Mouse (Mus musculus): ENCODE measurements at regions not wholly inside any gene's neighbourhood (a gene's known extent, or its start where the extent isn't known, plus 50 kb on each side); places are given as distances from the start of the nearest gene placed in this dataset.

- H3K4me3 ChIP-seq (ENCODE audit: low read depth, low read length): no peak overlapping the region
- H3K4me1 ChIP-seq (ENCODE audit: control insufficient read depth, insufficient read depth, insufficient read length, low read length): no peaks in the 10 kb centered on the region
- TF ChIP-seq CTCF (IDR thresholded peaks at IDR 0.05; ENCODE audit: extremely low read depth, insufficient read length, insufficient replicate concordance, low read depth, low read length): no peak
- whole genome bisulfite sequencing: 27% methylated on average over 5 of the region's 5 CpGs
- no peaks in the 10 kb centered on the region for H3K36me3 ChIP-seq (ENCODE audit: control insufficient read depth, insufficient read depth, low read length)
- no peak overlapping the region for H3K27ac ChIP-seq (ENCODE audit: insufficient read depth, low read depth, low read length)
- H3K27me3 ChIP-seq (ENCODE audit: control insufficient read depth, insufficient read depth, low read length): no peaks in the 10 kb centered on the region; the same call in 1 of the 2 replicates
These were observed 640.1 kb downstream of the Dok5 start for GRCm38 (mm10) chr2:171371751-171372150.

- H3K36me3 ChIP-seq (ENCODE audit: control insufficient read depth, insufficient read depth, low read length): no peaks in the 10 kb centered on the region
- no peaks in the 10 kb centered on the region for H3K27me3 ChIP-seq (ENCODE audit: control insufficient read depth, insufficient read depth, low read length)
- TF ChIP-seq CTCF (IDR thresholded peaks at IDR 0.05; ENCODE audit: extremely low read depth, insufficient read length, insufficient replicate concordance, low read depth, low read length): no peak
- no peak for TF ChIP-seq POLR2A (IDR thresholded peaks at IDR 0.05; ENCODE audit: low read depth, low read length)
- no peak overlapping the region for H3K27ac ChIP-seq (ENCODE audit: insufficient read depth, low read depth, low read length)
- 28% methylated on average over 8 of the region's 8 CpGs for WGBS
- H3K4me1 ChIP-seq (ENCODE audit: control insufficient read depth, insufficient read depth, insufficient read length, low read length): no peaks in the 10 kb centered on the region
- H3K4me3 ChIP-seq (ENCODE audit: low read depth, low read length): no peak overlapping the region
These were observed 633.9 kb downstream of the Dok5 start for GRCm38 (mm10) chr2:171365553-171365952.

DNA sequence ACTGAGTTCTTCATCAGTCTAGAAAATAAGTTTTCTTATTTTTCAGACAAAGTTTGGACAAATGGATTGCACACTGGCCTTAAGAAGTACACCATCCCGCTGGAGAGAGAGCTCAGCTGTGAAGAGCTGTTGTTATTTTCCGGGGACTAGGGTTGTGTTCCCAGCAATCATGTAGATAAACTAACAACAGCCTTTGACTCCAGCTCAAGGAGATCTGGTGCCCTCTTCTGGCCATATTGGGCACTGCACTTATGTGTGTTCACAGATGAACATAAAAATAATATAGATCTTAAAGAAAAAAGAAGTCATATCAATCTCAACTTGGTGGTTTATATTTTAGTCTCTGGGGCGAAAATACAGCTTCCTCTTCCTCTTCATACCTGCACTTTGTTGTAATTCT, 633.0 kb downstream of the Dok5 start:
- Histone ChIP-seq H3K27ac (ENCODE audit: insufficient read depth, low read depth, low read length) (no peak overlapping the region), H3K4me1 (ENCODE audit: control insufficient read depth, insufficient read depth, insufficient read length, low read length) (no peaks in the 10 kb centered on the region), H3K36me3 (ENCODE audit: control insufficient read depth, insufficient read depth, low read length) (no peaks in the 10 kb centered on the region), H3K27me3 (ENCODE audit: control insufficient read depth, insufficient read depth, low read length) (no peaks in the 10 kb centered on the region), H3K4me3 (ENCODE audit: low read depth, low read length) (no peak overlapping the region)
- whole genome bisulfite sequencing: 80% methylated on average over 3 of the region's 3 CpGs
- TF ChIP-seq CTCF (IDR thresholded peaks at IDR 0.05; ENCODE audit: extremely low read depth, insufficient read length, insufficient replicate concordance, low read depth, low read length): no peak
- no peak for TF ChIP-seq POLR2A (IDR thresholded peaks at IDR 0.05; ENCODE audit: low read depth, low read length)

DNA sequence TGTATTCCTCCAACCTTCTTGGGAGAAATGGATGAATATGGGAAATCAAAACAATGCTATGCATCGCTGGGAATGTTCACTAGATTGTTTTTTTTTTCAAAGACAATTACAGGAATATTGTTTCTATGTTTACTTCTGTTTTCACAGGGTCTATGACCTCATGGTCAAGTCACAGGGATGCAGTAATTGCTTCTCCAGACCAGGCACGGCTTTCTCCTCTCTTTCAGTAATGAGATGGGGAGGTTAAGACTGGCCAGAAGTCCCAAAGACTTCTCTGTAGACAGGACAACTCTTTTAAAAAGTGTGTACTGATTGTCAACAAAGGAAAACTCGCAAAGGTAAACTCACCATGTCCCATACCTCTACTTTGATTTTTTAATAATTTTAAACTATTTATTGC, 631.8 kb downstream of the Dok5 start:
- H3K27ac ChIP-seq (ENCODE audit: insufficient read depth, low read depth, low read length): no peak overlapping the region
- no peaks in the 10 kb centered on the region for H3K36me3 ChIP-seq (ENCODE audit: control insufficient read depth, insufficient read depth, low read length)
- H3K4me3 ChIP-seq (ENCODE audit: low read depth, low read length): no peak overlapping the region
- TF ChIP-seq POLR2A (IDR thresholded peaks at IDR 0.05; ENCODE audit: low read depth, low read length): no peak
- TF ChIP-seq CTCF (IDR thresholded peaks at IDR 0.05; ENCODE audit: extremely low read depth, insufficient read length, insufficient replicate concordance, low read depth, low read length): no peak
- no peaks in the 10 kb centered on the region for H3K27me3 ChIP-seq (ENCODE audit: control insufficient read depth, insufficient read depth, low read length)
- WGBS: 68% methylated on average over 3 of the region's 3 CpGs
- no peaks in the 10 kb centered on the region for H3K4me1 ChIP-seq (ENCODE audit: control insufficient read depth, insufficient read depth, insufficient read length, low read length)

DNA sequence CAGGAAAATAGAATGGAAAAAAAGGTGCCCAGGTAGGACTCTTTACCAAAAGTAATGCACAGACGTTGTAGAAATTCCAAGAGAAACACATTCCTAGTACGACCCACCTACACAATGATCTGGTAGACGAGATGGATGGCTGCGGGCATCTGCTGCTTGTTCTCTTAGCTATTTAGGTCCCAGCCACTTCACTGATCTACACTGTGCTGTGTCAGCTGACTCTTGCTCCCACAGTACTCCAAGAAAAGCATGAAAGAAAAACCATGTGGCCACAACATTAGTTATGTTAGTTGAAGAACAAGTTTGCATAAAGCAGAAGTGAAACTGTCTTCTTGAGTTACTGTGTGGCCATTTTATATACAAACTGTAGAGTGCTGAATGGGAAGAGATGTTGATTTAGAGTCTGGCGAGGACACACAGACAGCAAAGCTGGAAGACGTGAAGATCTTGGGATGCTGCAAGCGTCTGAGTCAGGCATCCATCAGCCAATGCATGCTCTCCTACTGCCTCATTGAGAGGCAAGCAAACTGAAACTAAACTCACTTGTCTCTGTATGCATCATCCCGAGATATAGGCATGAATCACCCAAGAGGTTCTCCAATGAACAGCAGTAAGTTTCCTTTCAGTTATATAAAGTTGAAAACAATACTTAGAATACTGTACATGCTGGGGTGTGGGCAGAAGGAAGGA, 626.6 kb downstream of the Dok5 start:
- Histone ChIP-seq H3K4me3 (ENCODE audit: low read depth, low read length) (no peak overlapping the region), H3K36me3 (ENCODE audit: control insufficient read depth, insufficient read depth, low read length) (no peaks in the 10 kb centered on the region), H3K27ac (ENCODE audit: insufficient read depth, low read depth, low read length) (no peak overlapping the region), H3K4me1 (ENCODE audit: control insufficient read depth, insufficient read depth, insufficient read length, low read length) (no peaks in the 10 kb centered on the region), H3K27me3 (ENCODE audit: control insufficient read depth, insufficient read depth, low read length) (no peaks in the 10 kb centered on the region)
- TF ChIP-seq CTCF (IDR thresholded peaks at IDR 0.05; ENCODE audit: extremely low read depth, insufficient read length, insufficient replicate concordance, low read depth, low read length): no peak
- no peak for TF ChIP-seq POLR2A (IDR thresholded peaks at IDR 0.05; ENCODE audit: low read depth, low read length)
- 70% methylated on average over 8 of the region's 8 CpGs for WGBS

DNA sequence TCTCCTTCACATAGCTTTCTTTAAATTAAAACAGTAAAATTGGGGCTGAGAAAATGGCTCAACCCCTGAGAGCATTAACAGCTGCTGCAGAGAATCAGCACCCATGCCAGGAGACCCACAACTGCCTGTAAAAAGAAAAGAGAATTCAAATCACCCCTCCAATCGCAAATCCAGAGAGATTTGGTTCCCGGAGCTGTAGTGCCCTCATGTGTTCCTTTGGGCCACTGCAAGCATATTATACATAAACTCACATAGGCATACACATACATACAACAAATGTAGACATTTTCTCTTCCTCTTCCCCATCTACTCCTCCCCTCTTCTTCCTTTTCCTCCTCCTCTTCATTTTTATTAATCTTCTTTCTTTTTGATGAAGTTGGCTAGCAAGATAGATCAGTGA, 616.5 kb downstream of the Dok5 start:
- H3K36me3 ChIP-seq (ENCODE audit: control insufficient read depth, insufficient read depth, low read length): no peaks in the 10 kb centered on the region
- no peak overlapping the region for H3K4me3 ChIP-seq (ENCODE audit: low read depth, low read length)
- H3K27me3 ChIP-seq (ENCODE audit: control insufficient read depth, insufficient read depth, low read length): no peaks in the 10 kb centered on the region
- 87% methylated on average over 2 of the region's 2 CpGs for WGBS
- H3K27ac ChIP-seq (ENCODE audit: insufficient read depth, low read depth, low read length): no peak overlapping the region
- H3K4me1 ChIP-seq (ENCODE audit: control insufficient read depth, insufficient read depth, insufficient read length, low read length): no peaks in the 10 kb centered on the region
- TF ChIP-seq POLR2A (IDR thresholded peaks at IDR 0.05; ENCODE audit: low read depth, low read length) (no peak), CTCF (IDR thresholded peaks at IDR 0.05; ENCODE audit: extremely low read depth, insufficient read length, insufficient replicate concordance, low read depth, low read length) (no peak)

DNA sequence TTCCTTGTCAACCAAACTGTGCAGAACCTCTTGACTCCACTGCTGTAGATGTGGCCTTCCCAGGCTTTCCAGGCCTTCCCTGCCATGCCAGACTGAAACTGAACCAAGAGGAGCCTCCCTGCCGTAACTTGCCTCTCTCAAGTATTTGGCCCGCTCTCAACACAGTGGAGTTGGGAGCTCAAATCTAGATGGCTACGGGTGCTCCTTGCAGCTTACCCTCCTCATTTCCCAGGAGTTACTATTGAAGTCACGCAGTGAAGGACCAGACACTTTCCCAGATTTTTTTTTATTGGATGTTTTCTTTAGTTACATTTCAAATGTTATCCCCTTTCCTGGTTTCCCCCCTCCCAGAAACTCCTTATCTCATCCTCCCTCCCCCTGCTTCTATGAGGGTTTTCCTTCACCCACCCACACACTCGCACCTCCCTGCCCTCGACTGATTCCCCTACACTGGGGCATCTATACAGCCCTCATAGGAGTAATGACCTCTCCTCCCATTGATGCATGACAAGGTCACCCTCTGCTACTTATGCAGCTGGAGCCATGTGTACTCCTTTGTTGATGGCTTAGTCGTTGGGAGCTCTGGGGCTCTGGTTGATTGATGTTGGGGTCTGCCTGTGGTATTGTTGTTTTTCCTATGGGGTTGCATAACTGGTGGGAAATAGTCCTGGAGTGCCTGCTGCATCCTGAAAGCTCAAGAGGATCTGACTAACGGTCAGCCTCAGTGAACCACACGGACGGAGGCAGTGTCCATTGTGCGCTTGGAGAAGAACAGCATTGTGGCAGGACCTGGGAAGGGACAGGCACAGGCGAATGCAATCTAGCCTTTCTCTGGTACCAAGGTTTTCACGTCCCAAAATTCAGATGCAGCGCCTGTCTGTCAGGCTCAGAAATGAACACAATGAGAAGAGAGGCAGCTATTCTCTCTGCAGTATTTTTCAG, 602.5 kb downstream of the Dok5 start:
- Histone ChIP-seq H3K4me3 (ENCODE audit: low read depth, low read length) (no peak overlapping the region), H3K27me3 (ENCODE audit: control insufficient read depth, insufficient read depth, low read length) (no peaks in the 10 kb centered on the region), H3K27ac (ENCODE audit: insufficient read depth, low read depth, low read length) (no peak overlapping the region), H3K36me3 (ENCODE audit: control insufficient read depth, insufficient read depth, low read length) (no peaks in the 10 kb centered on the region), H3K4me1 (ENCODE audit: control insufficient read depth, insufficient read depth, insufficient read length, low read length) (no peaks in the 10 kb centered on the region)
- TF ChIP-seq CTCF (IDR thresholded peaks at IDR 0.05; ENCODE audit: extremely low read depth, insufficient read length, insufficient replicate concordance, low read depth, low read length) (no peak), POLR2A (IDR thresholded peaks at IDR 0.05; ENCODE audit: low read depth, low read length) (no peak)
- WGBS: 77% methylated on average over 14 of the region's 14 CpGs
